Mouse (Mus musculus) adrenal gland, postnatal 14 days (tissue): ENCODE measurements around the gene Exosc5. TPM values are rescaled to one million over a fixed set of nuclear protein-coding genes. Genes with fewer than 3 reads are reported as not detected.

Source experiments
- DNase-seq: peaks from one replicate; pipeline ENCODE4 v3.0.0; 2021; ENCODE audit warnings: mixed read lengths
- total RNA-seq: library from RNA; stranded (reverse); gene quantifications from 2 replicates; pipeline ENCODE4 v1.2.3, GENCODE M21; 2021

The Exosc5 gene
- total RNA-seq, 1 experiment from 2014 or later = 43.3 TPM

GRCm38 (mm10) chr7:25706578-25707170, 47.7 kb downstream of the Exosc5 start:
- no peak for DNase-seq

- DNase-seq = peak; percentile 71
These were observed 48.8 kb downstream of the Exosc5 start for GRCm38 (mm10) chr7:25707581-25708292.

- DNase-seq = peak; percentile 45
These were observed 51.0 kb downstream of the Exosc5 start for GRCm38 (mm10) chr7:25709961-25710360.

- peak; percentile 68 for DNase-seq
These were observed 51.7 kb downstream of the Exosc5 start for GRCm38 (mm10) chr7:25710519-25711130.

- no peak for DNase-seq
These were observed 52.2 kb downstream of the Exosc5 start for GRCm38 (mm10) chr7:25711165-25711564.

GRCm38 (mm10) chr7:25711731-25712197, 52.8 kb downstream of the Exosc5 start:
- peak; percentile 77 for DNase-seq

- DNase-seq = no peak
These were observed 53.8 kb downstream of the Exosc5 start for GRCm38 (mm10) chr7:25712801-25713200.

- DNase-seq = no peak
These were observed 55.6 kb downstream of the Exosc5 start for GRCm38 (mm10) chr7:25714581-25714980.

GRCm38 (mm10) chr7:25715731-25716271, 56.8 kb downstream of the Exosc5 start:
- DNase-seq = no peak

- DNase-seq = no peak
These were observed 58.5 kb downstream of the Exosc5 start for GRCm38 (mm10) chr7:25717478-25717877.

GRCm38 (mm10) chr7:25718788-25719417, 59.9 kb downstream of the Exosc5 start, which contains the start of gene Ccdc97:
Gene Ccdc97, minus strand, starts transcription at chr7:25719088.
- peak; percentile 94 for DNase-seq

GRCm38 (mm10) chr7:25719761-25720610, 61.0 kb downstream of the Exosc5 start:
- DNase-seq = peak; percentile 86

GRCm38 (mm10) chr7:25720760-25721159, 61.8 kb downstream of the Exosc5 start:
- DNase-seq = no peak

Other genes starting within 250 kb of the Exosc5 start
- 0.53 TPM in 1 of 2 replicates, not detected in the other for gene Cxcl17, start 246.3 kb upstream of the Exosc5 start, total RNA-seq
- 16.1 and 21.2 TPM in 2 replicates for gene Ceacam1, start 181.6 kb upstream of the Exosc5 start, total RNA-seq
- gene Ceacam2, start 119.3 kb upstream of the Exosc5 start, total RNA-seq = 1.8 and 5.6 TPM in 2 replicates
- not detected in 2 replicates for gene Erich4, start 43.3 kb upstream of the Exosc5 start, total RNA-seq
- 37.4 and 43.7 TPM in 2 replicates for gene Dmac2, start 39.8 kb upstream of the Exosc5 start, total RNA-seq
- 3.6 and 6.2 TPM in 2 replicates for gene B3gnt8, start 32.5 kb upstream of the Exosc5 start, total RNA-seq
- 255 and 258 TPM in 2 replicates for gene Bckdha, start 183 bp upstream of the Exosc5 start, total RNA-seq
- gene Tmem91, start 16.0 kb downstream of the Exosc5 start, total RNA-seq = 0.78 and 0.86 TPM in 2 replicates
- gene B9d2, start 21.6 kb downstream of the Exosc5 start, total RNA-seq = 17.8 TPM in 2 replicates
- gene Tgfb1, start 27.8 kb downstream of the Exosc5 start, total RNA-seq = 52.7 and 68.0 TPM in 2 replicates
- gene Ccdc97, start 59.9 kb downstream of the Exosc5 start, total RNA-seq = 43.8 and 45.0 TPM in 2 replicates
- 119 and 130 TPM in 2 replicates for gene Hnrnpul1, start 95.6 kb downstream of the Exosc5 start, total RNA-seq
- 44.8 and 57.9 TPM in 2 replicates for gene Axl, start 129.5 kb downstream of the Exosc5 start, total RNA-seq
- gene Cyp2s1, start 157.7 kb downstream of the Exosc5 start, total RNA-seq = 2.9 and 3.3 TPM in 2 replicates
- 13.5 and 55.9 TPM in 2 replicates for gene Cyp2b10, start 238.5 kb downstream of the Exosc5 start, total RNA-seq